Mouse (Mus musculus): ENCODE results near the gene Kcnc4. TPM values are rescaled to one million over a fixed set of nuclear protein-coding genes. Genes with fewer than 3 reads are reported as not detected.

The Kcnc4 gene
- polyA plus RNA-seq, 1 experiment from 2014 or later, result not detected

DNA sequence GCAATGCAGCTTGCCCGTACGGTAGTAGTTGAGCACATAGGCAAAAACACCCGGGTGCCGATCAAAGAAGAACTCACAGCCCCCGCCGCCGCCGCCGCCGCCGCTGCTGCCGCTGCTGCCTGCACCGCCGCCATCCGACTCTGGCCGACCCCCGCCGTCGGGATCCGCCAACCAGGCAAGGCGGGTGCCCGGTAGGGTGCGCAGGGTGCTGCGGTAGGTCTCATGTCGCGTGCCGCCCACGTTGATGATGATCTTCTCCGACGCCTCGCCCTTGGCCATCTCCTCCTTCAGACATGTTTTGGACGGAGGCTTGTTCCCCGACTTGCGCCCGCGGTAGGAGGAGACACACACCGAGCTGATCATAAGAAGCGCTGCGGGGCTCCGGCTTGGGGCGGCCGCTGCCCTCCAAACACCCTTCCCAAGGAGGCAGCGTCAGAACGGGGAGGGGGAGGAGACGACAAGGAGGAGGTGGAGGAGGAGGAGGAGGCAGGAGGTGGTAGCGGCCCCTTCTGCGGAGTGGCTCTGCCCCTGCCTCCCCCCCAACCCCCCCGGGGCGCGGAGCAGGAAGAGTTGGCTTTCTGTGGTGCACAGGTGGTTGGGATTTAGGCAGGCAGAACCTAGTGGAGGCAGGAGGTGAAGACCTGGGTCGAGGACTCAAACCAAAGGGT, 690 bp downstream of the Kcnc4 start:
- no peak for DNase-seq (ENCODE audit: low spot score)

DNA sequence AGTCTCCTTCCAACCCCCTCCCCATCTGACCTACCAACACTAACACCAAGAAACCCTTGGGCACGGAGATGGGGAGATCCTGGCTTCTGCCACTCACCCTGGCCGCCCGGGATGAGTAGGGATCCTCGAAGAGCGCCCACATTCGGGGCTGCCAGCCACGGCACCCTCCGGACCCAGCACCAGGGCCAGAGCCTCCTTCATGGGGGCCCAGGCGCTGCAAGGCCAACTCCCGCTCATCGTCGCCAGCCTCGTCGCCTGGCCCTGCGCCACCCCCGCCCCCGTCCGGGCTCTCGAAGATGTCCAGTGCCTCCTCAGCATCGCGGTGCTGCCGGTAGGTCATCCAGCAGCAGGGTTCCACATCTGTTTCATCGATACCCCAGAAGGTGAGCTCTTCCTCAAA, 1.2 kb downstream of the Kcnc4 start:
- no peak for DNase-seq (ENCODE audit: low spot score)

DNA sequence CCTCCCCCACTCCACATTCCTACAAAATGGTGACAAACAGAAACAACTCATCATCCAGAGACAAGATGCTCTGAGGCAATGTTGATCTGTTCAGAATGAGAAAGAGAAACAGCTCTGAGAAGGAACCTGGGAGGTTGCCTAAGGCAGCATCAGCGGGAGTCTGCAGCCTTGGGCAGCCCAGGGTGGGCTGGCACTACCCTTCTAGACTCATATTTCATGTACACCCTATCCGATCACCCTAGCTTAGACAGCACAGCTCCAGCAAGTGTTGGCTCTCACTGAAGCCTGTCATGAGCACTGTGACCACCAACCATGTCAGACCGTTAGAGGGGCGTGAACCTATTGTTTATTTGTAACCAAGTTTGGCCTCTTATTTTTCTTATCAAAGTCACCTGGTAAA, 5.1 kb downstream of the Kcnc4 start:
- no peak for DNase-seq (ENCODE audit: low spot score)

DNA sequence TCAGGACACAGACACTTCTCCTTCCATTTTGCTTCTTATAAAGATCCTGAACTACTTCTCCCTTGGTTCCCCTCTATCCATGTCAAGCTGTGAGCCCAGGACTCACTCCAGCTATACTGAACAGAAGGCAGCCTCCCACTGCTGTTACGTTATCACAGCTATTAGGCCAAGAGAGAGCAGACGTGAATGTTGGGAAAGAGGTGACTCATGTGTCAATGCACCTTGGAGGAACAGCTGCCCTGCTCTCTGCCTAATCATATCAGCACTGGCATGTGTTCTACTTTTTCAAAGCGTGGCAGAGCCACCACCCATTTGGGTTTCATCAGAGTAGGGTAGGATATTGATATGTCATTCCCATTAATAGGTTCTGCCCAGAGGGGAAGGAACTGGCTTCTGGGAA, 12.5 kb downstream of the Kcnc4 start:
- DNase-seq (ENCODE audit: low spot score), result no peak

DNA sequence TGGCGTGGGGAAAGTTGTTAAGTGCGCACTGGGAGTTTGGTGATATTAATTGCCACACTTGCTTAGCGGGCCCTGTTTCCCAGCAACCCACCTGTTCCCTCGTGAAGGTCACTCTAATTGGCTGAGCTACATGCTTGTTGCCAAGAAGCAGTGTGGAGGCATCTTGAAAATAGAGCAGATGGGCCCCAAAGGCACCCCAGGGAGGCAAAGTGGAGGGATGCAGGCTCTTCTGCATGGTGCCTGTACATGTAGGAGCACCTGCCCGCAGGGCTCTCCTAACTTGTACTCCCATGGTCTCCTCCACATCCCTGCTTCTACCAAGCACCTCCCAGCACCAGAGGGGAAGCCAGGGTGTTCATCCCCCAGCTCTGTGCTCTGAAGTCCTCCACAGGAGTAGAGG, 15.5 kb downstream of the Kcnc4 start:
- no peak for DNase-seq (ENCODE audit: low spot score)

DNA sequence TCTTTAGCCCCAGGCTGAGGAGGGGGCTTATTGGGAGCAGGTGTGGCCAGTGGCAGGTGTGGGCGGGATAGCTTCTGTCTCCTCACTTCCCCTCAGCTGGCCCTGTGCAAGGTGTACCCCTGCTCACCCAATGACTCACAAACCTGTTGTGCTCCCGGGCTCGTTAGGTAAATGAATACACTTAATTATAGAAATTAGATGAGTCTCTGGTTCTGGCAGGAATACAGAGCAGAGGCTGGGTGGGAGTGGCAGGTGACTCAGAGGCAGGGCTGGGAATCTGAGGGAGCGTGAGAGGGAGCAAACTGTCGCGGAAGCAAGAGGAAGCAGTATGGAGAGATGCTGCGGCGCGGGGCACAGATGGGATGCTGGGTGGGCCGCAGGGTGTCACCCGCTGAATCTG, 17.2 kb downstream of the Kcnc4 start:
- DNase-seq (ENCODE audit: low spot score), result no peak

DNA sequence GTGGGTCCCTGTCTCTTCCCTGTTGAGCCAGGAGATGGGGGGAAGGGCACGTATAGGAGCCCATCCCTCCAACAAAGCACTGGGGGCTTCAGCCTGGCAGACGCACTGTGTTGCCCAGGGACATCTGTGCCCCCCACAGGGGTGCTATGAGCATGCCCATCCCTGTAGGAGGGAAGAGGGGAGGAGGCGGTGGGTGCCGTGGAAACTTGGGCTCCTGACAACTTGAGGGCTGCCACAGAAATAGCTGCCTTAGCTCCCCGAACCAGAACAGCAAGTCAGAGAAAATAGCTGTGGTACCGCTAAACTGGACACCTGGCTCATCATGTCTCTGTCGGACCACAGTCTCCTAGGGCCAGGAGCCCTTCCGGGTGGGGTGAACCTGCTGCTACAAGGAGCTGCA, 18.0 kb downstream of the Kcnc4 start:
- no peak for DNase-seq (ENCODE audit: low spot score)

DNA sequence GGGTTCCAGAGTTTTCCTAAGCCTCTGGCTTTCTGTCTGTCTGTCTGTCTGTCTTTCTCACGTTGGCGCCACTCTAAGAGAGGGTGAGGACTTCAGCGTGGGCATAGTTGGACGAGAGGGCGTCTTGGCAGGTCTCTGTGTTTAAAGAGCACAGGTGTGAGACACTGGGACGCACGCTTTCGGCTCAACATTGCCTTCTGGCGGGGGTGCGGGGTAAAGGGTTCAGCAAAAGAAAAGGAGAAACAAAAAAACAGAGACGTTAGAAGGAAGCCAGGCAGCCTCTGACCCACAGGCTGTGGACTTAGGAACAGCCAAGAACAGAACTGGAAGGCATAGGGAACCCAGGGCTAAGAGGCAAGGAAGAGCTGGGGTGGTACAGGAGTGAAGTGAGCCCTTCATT, 20.1 kb downstream of the Kcnc4 start:
- DNase-seq (ENCODE audit: low spot score), result no peak

DNA sequence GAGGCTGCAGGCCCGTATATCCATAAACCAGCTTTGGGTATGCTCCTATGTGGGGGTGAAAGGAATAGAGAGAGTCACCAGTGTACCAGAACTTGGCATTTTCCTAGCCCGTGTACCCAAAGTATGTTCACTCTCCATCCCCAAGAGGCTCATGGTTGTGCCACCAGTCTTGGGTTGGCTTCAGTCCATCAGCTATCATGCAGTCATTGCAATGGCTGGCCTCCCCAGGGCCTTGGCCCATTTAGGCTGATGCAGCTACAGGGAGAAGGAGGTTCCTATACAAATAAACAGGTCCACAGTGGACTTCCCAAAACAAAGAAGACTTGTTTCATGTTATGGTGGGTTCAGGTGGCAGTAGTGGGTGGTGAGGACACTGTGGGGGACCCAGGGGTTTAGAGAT, 21.7 kb downstream of the Kcnc4 start:
- DNase-seq (ENCODE audit: low spot score), result no peak

DNA sequence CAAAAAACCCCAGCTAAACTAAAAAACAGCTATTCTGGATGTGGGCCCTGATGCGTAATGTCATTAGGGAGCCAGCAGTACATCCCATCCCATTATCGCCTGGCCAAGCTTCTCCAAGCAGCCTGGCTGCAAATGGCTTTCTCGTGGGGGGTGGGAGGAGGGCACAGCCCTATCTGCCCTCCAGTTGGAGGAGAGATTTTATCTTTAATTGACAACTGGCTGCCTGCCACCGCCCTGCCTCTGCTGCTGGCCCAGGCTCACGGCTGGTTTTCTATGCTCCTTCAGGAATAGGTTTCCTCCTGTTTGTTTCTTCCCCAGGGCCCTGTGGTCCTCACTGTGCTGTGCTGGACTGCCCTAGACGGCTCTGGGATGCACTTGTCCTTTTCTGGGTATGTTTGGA, 22.9 kb downstream of the Kcnc4 start:
- no peak for DNase-seq (ENCODE audit: low spot score)

DNA sequence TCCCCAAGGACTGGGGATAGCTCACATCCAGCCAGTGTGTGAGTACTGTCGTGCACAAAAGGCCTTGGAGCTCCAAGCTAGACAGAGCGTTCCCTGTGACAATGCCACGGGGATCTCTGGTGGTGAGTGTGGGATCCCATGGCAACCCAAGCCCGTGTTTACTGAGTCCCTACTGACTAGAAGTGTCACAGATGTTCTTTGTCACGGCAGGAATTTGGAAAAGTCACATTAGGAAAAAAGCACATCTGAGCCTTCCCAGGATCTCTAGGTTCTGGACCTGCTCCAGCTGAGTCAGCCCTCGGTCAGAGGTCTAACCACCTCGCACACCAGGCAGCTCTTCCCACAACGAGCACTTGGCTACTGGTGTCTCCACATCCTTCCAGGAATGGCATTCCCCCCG, 25.7 kb downstream of the Kcnc4 start:
- no peak for DNase-seq (ENCODE audit: low spot score)

DNA sequence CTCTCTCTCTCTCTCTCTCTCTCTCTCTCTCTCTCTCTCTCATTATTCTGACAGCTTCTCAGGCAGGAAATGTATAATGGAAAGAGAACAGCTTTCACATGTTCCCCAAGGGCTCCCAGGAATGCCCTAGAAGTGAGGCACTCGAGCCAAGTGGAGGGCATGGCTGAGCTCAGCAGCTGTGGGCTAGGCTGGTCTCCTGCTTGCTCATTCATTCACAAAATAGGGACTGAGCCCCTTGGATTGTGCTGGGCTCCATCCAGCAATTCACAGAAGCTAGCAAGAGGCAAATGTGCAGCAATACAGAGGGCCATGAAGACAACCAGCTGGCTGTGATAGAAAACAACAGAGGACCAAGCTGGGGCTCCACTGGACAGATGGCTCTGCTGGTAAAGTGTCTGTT, 28.1 kb downstream of the Kcnc4 start:
- DNase-seq (ENCODE audit: low spot score), result no peak

DNA sequence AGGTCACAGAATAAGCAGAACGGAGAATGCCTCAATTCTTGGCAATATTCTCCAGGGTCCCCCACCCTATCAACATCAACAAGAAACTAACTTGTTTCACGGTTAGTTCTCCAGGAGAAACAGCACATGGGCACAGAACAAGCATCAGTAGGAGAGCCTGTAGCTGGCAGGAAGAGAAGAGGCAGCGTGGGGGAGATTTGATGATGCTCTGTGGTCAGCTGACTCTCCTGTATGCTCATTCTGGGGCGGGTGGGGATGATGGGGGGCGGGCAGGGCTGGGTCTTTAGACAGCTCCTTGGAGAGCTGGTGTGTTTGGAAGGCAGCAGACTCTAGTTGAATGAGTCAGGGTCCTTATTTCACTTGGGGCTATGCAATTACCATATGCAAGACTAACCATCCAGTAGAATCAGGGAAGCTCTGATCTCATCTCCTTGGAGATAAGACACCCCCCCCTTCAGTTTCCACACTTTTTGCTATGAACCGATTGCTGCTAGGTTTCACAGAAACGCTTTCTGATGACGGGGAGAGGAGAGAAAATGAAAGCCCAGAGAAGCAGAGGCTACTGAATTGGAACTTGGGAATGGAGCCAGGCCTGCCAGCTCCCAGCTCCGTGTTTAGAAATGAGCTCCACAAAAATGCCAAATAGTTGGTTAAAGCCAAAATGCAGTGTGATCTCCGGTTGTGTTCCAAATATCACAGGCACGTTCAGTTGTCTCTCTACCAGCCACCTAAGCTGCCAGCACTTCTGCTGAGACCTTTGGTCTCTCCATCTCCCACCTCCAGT, 34.9 kb downstream of the Kcnc4 start:
- DNase-seq (ENCODE audit: low spot score), result no peak

DNA sequence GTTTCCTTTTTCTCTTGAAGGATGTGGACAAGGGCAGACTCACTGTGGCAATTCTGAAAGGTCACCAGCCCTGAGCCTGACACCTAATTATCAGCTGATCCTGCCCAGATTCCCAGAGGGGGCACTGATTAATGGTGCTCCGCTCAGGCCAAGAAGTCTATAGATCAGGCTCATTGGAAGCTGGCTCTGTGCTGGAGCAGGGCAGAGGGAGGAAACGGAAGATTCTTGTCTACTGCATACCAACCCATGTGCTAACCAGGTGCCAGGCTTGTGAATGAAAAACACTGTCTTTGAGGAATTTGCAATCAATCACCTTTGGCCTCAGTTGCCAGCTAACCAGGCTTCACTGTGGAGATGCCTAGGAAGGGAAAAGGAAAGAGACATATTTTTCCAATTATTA, 39.2 kb downstream of the Kcnc4 start:
- no peak for DNase-seq (ENCODE audit: low spot score)

DNA sequence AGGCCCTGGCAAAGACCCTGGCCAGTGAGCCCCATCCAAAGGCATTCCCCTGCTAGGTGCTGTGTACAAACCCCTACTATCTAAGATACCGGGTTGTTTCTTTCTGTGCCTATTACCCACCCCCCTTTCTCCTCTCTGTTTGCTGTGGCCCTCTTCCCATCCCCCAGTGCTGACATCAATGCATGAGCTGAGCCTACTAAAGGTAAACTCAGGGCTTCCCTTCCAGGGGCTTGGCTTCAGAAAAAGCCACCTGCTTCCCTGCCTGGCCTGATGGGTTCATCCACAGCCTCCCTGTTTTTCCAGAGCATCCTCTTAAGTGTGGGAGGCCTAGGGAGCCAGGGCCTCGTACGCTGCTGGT, 42.1 kb downstream of the Kcnc4 start:
- no peak for DNase-seq (ENCODE audit: low spot score)

DNA sequence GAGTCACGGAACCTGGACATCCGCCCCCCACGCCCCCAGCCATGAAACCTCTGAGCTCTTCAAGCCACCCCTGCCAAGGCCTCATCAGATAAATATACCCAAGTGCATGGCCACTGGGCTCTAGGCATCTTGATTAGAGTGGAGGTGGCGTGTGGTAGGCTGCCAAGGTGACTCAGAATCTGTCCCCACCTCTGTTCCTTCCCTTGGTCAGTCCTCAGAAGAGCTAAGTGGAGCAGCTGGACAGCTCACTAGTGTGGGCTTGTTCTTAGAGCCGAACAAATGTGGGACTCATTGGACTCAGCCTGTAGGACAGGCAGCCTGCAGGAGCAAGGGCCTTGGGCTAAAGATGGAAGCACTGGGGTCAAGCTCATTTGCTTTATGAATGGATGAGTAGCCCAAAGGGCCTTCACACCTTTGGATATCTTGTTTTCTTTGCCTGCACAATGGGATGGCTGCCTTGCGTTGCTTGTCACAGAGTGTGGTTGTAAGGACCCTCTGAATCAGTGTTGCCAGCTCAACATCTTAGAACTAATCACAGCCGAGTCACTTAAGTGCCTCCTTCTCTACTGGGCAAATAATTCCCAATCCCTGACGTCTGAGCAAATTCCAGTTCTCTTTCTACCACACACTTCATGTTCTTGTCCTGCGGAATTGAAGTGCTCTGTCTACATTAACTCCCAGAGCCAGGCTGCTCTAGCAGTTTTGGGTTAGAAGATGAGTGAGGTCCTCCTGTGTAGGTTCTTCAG, 42.6 kb downstream of the Kcnc4 start:
- DNase-seq (ENCODE audit: low spot score), result no peak

DNA sequence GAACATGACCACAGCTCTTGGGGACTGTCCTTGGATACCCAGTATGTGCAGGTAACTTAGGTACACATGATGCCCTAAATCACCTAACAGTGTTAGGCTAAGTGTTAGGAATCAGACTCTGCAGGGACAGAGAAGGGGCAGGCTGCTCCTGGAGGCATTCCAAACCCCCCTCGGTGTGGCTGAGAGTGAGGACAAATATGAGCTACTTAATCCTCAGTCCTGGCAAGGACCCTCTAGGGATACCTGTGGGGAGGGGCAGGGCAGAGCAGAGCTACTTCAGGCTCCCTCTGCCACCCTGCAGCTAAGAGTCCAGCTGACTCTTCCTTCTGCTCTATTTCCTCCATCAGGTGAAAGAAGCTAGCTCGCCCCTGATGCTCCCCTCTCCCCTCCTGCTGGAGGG, 46.3 kb downstream of the Kcnc4 start:
- no peak for DNase-seq (ENCODE audit: low spot score)

DNA sequence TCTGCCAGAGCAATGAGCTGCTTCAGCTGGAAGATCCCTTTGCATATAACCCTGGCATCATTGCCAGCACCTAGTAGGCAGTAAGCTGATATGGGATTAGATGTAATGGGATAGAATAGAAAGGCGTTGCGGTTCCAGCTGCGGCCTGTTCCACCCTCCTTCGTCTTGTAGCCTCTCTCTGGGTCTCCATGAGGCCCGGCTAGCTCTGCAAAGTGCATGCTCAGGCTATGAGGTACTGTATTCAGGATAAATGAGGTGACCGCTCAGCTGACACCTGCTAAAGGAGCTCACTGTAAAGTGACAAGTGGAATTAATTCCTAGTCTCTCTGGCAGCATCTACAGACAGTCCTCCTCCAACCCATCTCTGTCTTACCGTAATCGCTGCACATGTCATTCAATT, 46.8 kb downstream of the Kcnc4 start:
- DNase-seq (ENCODE audit: low spot score), result no peak

DNA sequence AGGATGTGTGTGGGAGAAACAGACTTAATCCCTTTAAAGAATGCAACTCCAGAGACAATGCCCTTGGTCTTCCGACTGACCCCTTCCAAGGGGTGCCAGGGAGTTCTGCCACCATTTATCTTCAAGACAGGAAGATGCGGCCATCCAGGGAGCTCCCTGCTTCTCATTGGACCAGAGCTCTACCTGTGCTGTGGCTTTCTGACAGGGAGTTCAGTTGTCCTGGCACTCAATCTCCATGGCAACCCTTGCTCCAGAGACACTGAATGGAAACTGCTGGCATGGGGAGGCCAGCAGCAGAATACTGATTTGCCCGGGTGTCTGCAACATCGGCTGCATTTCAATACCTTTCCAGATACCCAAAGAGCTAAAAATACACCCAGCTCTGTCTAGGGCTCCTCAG, 47.7 kb downstream of the Kcnc4 start:
- DNase-seq (ENCODE audit: low spot score), result no peak

DNA sequence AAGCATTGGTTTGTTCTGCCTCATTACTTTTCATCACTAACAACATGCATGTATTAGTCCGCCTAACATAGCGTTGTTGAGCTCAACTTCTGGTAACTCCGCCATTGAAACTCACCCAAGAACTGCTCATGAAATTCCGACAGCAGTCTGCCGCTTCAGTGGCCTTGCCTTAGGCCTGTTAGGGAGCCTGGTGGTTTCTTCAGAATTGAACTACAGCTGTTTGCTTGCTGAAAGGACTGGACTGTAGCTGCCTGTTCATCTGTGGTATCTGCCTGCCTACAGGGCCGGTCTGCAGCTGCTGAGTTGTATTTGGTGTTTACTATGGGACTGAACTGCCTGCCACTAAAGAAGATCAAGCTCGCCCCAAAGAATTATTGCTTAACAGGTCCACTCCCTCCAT, 58.0 kb downstream of the Kcnc4 start:
- DNase-seq (ENCODE audit: low spot score), result no peak

DNA sequence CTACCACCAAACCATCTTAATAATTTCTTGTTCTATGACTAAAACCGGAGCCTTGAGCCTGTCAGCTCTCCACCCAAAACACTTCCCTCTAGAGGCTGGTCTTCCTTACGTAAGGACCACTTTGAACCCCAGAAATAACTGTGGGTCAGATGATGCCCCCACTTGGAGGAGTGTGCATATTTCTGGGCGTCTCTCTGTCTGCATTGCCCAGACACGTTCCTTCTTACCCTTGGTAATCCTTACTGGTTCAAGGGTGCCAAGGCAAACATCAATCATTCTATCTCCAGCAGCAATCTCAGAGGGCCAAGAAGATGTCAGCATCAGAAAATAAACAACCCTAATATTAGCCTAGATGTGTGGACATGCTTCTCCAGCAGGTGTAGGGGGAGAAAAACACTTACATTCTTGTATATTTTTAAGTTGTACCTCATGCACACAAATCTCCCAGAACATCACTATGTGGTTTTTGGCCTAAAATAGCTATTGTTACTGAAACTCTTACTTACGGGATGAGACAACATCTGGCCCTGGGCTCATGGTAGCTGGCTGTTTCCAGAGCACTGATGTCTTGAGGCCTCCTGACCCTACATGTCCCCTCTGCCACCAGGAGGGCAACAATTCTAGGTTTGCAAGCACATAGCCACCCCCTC, 59.2 kb downstream of the Kcnc4 start:
- no peak for DNase-seq (ENCODE audit: low spot score)

DNA sequence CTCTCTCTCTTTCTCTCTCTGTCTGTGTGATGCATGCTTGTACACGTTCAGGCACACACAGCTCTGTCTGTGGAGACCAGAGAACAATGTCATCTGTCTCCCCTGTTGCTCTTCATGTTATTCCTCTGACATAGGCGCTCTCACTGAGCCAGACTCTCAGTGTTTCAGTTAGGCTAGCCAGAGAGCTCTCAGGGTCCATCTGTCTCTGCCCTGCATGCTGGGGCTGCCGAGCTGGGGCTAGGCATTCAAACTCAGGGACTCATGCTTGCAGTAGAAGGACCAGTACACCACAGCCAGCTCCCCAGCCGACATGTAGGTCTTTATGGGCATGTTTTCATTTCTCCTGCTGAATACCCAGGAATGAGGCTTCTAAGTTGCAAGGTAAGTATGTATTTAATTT, 68.2 kb downstream of the Kcnc4 start:
- no peak for DNase-seq (ENCODE audit: low spot score)
